Mouse (Mus musculus): ENCODE results near the gene Atf7ip.
"Not testable (repeated sequence)": the region's sequence is repeated elsewhere in the genome, so short reads cannot be mapped to it uniquely, and the experiment has no call there.

Atf7ip gene

DNA sequence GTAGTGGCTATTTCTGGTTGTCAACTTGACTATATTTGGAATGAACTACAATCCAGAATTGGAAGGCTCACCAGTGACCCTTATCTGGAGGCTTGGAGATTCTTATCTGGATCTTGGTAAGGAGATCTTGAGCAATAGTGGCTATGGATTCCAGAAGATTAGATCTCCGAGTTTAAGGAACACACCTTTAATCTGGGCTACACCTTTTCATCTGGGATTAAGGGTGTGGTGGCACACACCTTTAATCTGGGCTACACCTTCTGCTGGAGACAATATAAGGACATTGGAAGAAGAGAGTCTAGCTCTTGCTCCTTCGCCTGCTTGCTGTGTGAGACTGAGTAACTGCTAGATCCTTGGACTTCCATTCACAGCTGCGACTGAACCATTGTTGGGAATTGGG, at the start of gene Atf7ip:
Gene Atf7ip (plus strand): TSS at position 301 of the 400 bp plus-strand sequence.
- DNase-seq (ENCODE audit: low spot score in 2 of 2), result not testable (repeated sequence)

DNA sequence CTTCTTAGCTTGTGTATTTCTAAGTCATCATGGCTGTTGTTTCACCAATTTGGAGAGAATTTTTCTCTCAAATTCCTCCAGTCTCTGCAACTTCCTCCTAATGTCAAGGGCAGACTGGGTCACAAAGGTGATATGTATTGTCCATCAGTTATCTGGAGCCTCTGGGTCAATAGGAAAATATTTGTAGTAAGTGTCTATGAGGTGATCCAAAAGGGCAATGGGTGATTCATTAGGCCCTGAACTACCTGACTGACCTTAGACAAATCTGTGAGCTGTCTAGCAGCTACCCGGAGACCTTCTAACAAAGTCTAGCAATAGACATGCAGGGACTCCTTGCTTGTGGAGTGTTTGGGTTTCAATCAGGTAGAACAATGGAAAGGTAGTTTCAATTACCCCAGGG, 49.7 kb upstream of the Atf7ip start:
- no peak for DNase-seq (ENCODE audit: low spot score in 2 of 2)

DNA sequence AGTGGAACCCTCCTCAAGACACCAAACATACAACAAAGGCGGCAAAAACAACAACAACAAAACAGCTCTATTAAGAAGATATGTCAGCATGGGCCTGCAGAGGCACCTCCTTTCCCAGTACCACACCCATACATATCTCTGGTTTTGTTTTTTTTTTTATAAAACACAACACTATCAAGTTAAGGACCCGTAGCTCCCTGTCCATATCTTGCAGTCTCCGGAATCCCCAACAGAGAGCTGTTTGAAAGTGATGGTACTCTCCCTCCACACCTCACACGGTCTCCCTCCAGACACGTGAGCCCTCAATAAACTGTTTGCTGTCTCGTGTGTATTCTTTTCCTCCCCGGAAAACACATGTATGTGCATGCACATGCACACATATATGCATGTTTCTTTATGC, 46.8 kb upstream of the Atf7ip start:
- DNase-seq (ENCODE audit: low spot score in 2 of 2), result no peak

DNA sequence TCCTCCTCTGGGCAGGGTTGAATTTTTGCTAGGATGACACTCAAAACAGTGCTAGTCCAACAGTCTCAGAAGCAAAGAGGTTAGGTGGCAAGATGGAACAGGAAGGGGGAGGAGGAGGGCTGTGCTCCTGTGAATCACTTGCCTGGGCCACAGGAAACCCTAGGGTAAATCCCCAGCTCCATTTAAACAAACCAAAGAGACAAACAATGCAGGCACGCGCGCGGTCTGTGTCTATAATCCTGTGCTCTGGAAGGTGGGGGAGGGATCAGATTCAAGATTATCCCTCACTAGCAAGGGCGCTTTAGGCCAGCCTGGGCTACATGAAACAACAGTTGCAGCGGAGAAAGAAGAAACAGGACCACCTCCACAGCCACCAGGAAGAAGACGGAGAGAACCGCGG, 42.5 kb upstream of the Atf7ip start:
- DNase-seq (ENCODE audit: low spot score in 2 of 2), result no peak

DNA sequence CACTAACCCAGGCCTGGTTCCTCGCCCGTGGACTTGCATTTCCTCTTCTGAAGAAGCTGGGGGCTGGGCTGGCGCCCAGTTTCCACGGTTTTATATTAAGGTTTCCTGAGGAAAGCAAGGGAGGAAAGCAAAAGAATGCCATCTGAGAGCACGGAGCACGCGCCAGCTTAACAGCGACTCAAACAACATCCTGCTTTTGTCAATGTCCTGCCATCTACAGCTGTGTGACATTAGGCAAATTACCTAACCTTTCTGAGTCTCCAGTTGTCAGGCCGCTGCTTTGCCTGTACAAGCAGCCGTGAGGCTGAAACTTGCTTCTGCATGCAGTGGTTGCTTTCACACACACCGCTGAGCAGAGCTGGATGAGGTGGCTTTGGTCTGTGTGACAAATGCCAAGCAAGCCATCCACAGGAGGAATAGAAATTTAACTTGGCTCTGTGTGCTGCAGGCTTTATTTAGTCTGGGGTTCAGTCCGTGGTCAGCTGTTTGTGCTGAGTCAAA, 41.8 kb upstream of the Atf7ip start:
- DNase-seq (ENCODE audit: low spot score in 2 of 2), result no peak

DNA sequence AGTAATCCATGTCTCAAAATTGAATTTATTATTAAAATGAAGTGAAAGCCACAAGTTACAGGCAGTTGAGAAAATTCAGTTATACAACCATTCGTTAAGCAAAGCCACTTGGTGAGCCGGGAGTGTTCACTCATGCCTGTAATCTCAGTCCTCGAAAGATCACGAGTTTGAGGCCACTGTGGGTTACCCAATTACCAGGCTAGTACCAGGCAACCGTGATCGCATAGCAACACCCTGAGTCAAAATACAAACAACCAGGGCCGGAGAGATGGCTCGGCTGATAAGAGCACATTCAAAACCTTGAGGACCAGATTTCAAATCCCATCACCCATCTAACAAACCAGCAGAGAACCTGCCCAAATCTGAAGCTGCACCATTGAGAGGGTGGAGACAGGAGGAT, 40.9 kb upstream of the Atf7ip start:
- no peak for DNase-seq (ENCODE audit: low spot score in 2 of 2)

DNA sequence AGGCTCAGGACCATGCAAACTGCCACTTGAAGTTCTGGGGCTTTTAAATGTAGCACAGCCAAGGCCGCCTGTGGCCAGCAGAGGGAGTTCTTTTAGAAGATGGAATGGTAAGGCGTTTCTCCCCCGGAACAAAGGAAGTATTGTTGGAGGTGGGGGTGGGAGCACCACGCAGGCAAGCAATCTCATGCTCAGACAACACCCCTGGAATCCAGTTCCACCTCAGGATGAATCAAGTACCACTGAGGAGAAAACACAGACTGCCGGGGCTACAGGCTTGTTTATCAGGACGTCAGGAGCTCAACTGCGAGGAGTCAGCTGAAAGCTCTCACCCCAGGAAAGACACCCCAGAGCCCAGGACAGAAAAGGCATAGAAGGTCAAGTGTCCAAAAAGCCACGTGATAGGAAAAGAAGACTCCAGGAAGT, 40.0 kb upstream of the Atf7ip start:
- DNase-seq (ENCODE audit: low spot score in 2 of 2), result peak in 1 of 2 experiments; percentile 54

DNA sequence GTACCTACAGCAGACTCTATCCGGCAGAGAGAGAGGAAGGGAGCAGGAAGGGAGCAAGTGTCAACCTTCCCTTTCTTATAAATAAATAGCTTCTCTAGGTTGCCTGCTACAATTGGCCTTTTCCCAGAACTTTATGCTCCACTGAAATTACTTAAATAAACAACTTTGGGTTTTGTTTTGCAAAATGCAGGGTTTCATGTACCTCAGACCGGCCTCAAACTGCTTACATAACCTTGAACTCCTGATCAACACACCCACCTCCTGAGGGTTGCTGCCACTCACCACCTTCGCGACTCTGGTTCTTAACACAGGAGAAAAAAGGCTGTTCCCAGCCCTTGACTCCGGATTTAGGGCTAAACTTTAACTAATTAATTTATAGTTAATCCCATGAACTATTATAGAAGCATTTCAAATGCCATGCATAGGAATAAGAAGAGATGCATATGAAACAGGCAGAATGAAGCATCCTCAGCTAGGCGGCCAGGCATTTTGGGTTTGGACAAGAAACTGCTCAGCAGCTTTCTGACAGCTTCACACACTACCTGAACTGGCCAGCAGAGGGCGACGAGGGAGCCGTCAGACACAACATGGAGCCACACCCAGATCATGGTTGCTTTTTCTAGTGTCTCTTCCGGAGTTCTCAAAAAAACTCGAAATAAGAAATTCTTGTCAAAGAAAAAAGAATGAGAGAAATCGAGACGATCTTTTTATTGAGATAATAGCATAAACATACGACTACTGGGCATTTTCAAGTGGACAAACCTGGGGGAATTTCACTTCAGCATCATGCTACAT, 38.8 kb upstream of the Atf7ip start:
- peak; percentile 85 to 92 for DNase-seq (ENCODE audit: low spot score in 2 of 2)

DNA sequence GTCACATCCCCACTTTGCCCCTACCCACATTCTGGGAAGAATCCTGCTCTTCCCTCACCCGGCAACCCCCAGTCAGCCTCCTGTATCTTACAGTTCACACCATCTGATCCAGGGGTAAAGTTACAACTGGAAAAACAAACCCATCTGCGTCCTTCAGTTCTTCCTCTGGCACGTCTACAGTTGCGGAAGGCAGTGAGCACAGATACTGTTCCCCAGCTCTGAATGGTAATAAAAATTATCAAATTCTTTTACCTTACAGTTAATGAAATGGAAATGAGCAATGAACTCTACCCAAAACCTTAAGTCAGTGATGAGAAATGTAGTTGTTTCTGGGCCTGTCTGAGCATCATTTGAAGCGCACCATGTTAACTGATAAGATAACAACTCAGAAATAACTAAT, 38.1 kb upstream of the Atf7ip start:
- DNase-seq (ENCODE audit: low spot score in 2 of 2), result no peak

DNA sequence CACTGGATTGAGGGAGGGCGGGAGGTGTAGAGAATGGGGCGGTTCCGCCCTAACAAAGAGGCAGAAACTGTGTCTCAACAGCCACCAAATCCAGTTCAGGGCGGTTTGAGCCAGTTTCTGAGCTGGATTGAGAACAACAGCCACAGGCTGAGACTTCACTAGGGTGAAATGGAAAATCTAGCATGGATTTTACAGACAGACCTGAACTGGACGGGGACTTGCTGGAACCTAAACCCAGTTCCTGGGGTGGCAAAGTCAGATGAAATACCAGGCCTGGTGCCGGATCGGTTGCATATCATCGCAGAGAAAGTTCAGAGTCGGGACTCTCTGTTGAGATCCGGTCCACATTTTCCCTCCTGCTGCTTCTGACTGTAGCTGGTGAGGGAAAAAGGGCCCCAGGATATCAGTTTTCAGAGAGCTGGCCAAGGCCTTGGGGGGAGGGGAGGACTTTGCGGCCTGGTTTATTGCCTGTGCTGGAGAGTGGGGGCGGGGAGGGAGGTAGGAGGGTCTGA, 37.5 kb upstream of the Atf7ip start:
- DNase-seq (ENCODE audit: low spot score in 2 of 2), result peak; percentile 90 to 93

DNA sequence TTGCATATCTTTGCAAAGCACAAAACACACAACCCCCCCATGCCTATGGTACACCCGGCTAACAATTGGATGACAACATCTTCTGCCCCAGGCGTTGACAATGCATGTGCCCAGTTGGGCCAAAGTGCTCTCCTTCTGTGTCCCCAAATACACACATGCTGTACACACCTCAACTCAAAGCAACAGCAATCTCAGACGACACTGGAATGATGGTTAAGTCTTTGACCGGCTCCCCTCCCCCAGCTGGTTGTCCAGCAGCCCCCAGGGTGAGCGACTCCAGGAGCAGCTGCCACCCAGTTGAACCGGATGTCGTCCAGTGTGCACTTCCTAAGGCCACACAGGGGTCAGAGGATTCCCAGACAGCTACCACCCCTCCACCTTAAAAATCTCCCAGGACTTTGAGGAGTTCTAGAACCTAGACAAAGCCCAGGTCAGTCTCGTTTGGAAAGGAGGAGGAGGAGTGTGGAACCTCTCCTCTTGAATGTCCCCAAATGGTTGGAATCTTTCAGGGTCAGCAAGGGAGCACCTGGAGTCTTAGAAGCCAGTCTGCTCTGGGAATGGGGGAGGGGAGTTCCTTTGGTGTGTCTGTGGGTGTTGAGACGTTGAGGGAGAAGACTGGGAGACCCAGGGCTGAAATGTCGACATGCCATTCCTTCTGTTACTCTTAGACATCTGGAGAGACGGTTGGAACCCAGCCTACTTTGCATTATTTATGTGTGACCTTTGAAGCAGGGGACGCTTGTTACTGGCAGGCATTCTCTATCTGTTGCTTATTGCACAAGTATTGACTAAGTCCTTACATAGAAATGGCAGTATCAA, 36.8 kb upstream of the Atf7ip start:
- DNase-seq (ENCODE audit: low spot score in 2 of 2), result no peak

DNA sequence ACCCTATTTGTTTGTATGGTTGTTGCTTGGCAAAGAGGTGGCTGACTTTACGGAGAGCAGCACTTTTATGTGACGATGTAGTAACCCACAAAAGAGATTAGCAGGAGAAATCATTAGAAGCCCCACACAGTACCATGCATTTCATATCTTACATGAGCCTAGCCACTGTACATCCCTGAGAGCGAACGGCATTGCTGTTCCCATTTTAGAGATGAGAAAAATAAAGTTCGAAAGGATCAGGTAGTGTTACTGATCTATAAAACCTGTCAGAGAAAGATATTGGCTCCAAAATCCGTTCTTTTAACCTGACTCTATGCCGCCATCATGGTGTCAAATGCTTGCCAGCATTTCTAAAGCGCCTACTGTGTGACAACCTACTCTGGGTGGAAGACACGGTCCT, 36.2 kb upstream of the Atf7ip start:
- no peak for DNase-seq (ENCODE audit: low spot score in 2 of 2)

DNA sequence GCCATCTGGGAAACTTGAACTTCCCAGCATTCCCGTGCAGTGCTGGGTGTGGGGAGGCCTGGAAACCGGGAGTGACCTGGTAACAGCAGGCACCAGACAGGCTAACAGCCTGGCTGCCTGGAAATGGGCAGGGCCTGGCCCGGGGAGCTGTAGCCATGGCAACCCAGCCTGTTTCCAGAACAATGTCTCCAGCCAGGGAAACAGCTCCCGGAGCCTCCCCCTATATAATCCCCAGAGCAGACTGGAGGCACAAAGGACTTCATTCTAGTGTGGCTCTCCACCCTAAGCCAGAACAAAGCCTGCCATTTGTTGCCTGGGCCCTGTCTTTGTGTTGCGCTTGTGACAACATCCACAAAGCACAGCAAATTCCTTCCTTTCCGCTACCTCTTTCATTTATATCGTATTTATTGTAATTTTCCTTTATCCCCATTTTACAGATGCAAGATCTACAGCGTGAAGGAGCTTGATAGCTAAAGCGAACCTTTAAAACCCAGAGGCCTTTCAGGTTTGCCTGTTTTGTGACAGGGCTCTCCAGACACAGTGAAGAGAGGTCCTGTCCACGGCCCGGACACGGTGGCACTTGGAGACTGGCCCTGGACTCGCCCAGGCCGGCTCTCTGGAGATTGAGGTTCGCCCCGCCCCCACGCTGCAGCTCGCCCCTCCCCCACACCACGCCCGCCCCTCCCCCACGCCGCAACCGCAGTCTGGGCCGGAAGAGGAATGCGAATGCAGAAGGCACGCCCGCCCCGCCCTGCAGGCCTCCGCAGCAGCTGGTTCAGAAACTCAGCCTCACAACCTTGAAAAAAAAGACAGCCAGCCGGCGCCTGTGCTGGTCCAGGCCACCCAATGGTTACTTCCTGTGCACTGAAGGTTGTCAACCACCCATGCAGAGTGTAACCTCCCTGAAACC, 35.4 kb upstream of the Atf7ip start:
- DNase-seq (ENCODE audit: low spot score in 2 of 2), result peak; percentile 77 to 78

DNA sequence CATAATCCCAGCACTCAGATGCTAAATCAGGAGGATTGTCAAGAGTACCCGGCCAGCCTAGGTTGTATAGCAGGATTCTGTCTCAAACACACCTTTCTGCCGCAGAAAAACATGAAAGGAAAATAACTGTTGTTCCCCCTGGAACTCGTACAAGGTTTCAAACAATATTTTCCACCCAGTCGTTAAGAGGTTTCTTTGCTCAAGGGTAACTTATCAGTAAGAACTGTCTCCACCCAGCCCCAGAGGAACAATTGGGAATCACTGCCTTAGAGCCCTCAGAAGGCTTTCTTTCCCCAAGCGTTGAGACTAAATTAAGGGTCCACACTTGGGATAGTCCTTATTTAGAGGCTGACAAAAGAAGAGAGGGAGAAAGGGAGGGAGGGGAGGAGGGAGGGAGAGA, 34.4 kb upstream of the Atf7ip start:
- no peak for DNase-seq (ENCODE audit: low spot score in 2 of 2)

DNA sequence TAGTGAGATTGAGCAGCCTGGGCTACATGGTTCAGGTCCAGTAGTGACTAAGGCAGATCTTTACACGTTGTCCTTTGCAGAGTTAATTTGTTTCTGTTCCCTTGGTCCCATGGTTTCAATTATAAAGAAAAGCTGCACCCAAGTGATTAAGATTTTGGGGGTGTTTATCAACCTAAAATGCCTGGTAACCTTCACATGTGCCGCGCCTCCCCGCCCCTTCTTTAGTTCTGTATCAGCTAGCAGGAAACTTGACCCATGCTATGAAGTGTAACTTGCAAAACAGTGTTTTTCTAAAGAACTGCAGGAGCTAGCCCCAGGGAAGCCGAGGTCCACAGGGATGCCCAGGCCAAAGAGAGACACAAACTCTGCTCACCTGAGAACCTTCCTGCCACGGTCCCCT, 33.2 kb upstream of the Atf7ip start:
- no peak for DNase-seq (ENCODE audit: low spot score in 2 of 2)

DNA sequence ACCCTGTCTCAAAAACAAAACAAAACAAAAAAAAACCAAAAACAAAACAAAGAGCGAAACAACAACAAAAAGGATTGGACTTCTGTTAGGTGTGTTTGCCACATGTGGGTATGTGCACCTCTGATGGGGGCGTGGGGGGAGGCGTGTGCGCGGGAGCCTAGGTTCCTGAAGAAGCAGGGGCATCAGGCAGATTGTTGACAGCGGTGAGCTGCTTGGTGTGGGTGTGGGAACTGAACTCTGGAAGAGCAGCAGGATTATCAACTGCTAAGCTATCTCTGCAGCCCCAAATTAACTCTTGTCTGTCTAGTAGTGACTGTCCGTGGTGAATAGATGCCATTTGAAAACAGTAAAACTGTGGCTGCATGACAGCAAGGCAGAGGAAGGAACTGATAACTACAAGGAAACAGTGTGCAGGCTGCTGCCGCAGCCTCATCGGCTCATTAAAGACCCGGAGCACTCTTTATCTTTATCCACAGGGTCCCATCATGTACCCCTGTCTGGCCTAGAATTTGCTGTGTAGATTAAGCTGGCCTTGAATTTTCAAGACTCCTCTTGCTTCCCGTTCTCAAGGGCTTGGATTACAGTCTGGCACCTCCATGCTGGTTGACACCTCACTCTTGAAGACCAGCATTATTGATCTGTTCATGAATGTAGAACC, 32.4 kb upstream of the Atf7ip start:
- DNase-seq (ENCODE audit: low spot score in 2 of 2), result no peak

DNA sequence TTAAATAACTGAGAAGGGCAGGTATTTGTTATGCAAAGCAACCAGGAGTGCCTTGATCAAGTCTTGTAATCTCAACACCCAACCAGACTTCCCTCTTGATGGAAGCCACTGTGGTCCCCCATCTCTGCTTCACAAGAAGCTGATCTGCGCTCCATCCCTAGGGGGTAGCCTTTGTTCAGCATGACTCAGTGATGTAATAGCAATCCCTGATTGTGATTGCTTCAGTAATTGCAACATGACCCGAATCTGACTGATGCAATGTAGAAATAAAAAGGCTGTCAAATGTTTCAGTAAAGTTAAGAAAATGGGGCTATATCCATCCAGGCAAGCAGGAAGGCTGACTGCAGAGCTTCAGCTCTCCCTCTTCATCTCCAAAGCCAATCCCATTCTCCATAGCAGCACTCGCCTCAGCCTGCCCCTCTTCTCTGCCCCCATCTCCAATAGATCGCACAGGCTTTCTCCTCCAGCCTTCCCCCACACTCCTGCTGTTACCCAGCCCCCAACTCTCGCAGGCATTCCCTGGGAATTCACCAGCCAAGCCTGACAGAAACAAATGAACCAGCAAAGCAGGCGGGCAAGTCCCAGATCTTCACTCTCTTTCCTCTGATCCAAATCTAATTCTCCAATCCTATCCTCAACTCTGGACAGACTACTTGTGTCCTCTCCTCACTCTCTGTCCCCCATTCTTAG, 30.7 kb upstream of the Atf7ip start:
- no peak for DNase-seq (ENCODE audit: low spot score in 2 of 2)

DNA sequence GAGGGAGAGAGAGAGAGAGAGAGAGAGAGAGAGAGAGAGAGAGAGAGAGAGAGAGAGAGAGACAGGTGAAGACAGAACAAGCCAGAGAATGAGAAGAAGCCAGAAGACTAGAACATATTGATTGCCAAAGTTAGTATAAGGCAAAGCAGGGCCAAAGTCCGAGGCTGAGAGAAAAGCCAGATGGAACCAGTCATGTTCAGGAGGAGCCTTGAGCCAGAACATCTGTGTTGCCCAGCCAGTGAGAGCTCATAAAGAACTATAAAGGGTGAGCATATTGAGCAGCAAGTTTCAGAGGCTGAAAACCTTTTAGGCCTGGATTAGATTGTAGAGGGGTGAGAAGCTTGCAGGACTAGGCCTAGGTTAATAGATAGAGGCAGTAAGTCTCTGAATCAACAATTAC, 28.1 kb upstream of the Atf7ip start:
- DNase-seq (ENCODE audit: low spot score in 2 of 2), result no peak

DNA sequence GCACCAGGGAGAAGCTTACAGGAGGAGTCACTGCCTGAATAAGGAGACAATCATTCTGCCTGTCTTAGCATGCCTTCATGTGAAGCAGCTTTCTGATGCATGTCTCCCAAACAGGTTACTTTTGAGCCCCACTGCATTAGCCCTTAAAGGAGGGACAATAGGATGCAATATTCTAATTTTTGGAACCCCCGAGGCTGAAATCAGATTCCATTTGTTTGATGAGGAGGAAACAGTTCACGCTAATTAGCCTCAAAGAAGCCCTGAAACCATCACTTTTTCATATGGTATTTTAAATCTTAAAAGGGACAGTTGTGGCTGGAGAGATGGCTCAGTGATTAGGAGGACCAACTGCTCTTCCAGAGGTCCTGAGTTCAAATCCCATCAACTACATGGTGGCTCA, 22.4 kb upstream of the Atf7ip start:
- DNase-seq (ENCODE audit: low spot score in 2 of 2), result no peak

DNA sequence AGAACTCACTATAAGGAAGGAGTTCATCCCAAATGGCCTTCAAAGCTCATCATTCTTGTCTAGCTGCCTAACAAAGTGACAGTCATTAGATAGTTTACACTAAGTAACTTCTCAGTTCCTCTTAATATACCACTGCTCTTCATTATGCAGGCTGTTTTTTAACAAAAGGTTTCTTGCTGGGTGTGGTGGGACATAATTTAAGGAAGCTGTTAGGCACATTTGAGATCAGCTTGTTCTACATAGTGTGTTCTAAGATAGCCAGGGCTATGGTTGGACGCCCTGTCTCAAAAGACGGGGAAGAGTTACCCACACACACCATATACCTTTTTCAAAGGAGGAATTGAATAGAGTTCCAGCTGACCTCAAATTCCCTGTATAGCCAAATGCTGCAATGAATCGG, 21.9 kb upstream of the Atf7ip start:
- DNase-seq (ENCODE audit: low spot score in 2 of 2), result no peak

DNA sequence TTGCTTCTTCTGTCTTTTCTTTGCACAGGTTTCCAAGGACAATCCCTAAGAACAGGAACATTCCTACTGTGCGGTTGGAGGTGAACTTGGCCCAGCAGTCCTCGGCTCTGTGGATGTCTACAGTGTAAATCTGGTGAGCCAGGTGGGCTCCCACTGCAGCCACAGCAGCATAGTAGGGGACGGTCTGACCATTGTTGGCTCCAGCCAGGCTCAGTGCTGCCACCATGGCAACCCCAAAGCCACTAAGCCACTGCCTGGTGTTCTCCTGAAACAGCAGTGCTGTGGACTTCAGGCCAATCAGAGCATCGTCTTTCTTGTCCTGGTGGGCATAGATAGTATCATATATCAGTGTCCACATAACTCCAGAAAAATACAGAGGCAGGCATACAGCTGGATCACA, 19.8 kb upstream of the Atf7ip start:
- no peak for DNase-seq (ENCODE audit: low spot score in 2 of 2)
